Mouse (Mus musculus) midbrain, embryonic 11.5 days (tissue): ENCODE results near the gene Olfr159. TPM values are rescaled to one million over a fixed set of nuclear protein-coding genes. Genes with fewer than 3 reads are reported as not detected.

Experiments used
- ATAC-seq: fragments of 200-750 bp; cut with Nextera tagmentation; 2 replicates; pipeline ENCODE4 v1.8.0; 2017; ENCODE audit warnings: moderate TSS enrichment, moderate library complexity; ENCODE audit not compliant: low FRiP score
- DNase-seq: peaks from one replicate; pipeline ENCODE4 v3.0.0; 2015; ENCODE audit warnings: low spot score; ENCODE audit errors: missing footprints
- H3K27ac ChIP-seq: fragments of 300-500 bp; sonication (generic); 2 replicates; pipeline ENCODE4 v1.5.1; 2014; ENCODE audit warnings: low read depth, low read length
- H3K27me3 ChIP-seq: fragments of 300-500 bp; sonication (generic); 2 replicates; pipeline ENCODE4 v1.6.1; 2014; ENCODE audit warnings: mild to moderate bottlenecking, low read length, moderate library complexity, mixed read lengths; ENCODE audit not compliant: control insufficient read depth, insufficient read depth
- H3K36me3 ChIP-seq: fragments of 300-500 bp; sonication (generic); 2 replicates; pipeline ENCODE4 v1.6.1; 2014; ENCODE audit warnings: mild to moderate bottlenecking, low read length, moderate library complexity, mixed read lengths; ENCODE audit not compliant: control insufficient read depth, insufficient read depth
- H3K4me1 ChIP-seq: fragments of 300-500 bp; sonication (generic); 2 replicates; pipeline ENCODE4 v1.6.1; 2014; ENCODE audit warnings: low read length; ENCODE audit not compliant: control insufficient read depth, insufficient read depth
- H3K4me2 ChIP-seq: fragments of 300-500 bp; sonication (generic); 2 replicates; pipeline ENCODE4 v1.6.1; 2014; ENCODE audit warnings: mild to moderate bottlenecking, moderate library complexity
- H3K4me3 ChIP-seq: fragments of 300-500 bp; sonication (generic); 2 replicates; pipeline ENCODE4 v1.5.1; 2014; ENCODE audit warnings: low read depth, low read length
- H3K9ac ChIP-seq: fragments of 300-500 bp; sonication (generic); 2 replicates; pipeline ENCODE4 v1.6.1; 2014; ENCODE audit warnings: low read length
- H3K9me3 ChIP-seq: fragments of 300-500 bp; sonication (generic); 2 replicates; pipeline ENCODE4 v1.6.1; 2016; ENCODE audit warnings: low read length; ENCODE audit not compliant: control insufficient read depth
- WGBS: fragments of 180-500 bp; shearing (Covaris S2); extraction: QIAGEN DNeasy Blood & Tissue Kit; methylation state at CpG from one replicate; pipeline ENCODE4 v1.1.7; 2014; 5-methylcytosine and 5-hydroxymethylcytosine counted together
- polyA plus RNA-seq: library from polyadenylated mRNA; unstranded; fragments of >200 nt; fragmentation: Nextera tagmentation; extraction: Ambion mirVana; gene quantifications from 2 replicates; pipeline ENCODE4 v1.2.1, GENCODE M21; 2014

The Olfr159 gene
- polyA plus RNA-seq, 1 experiment from 2014 or later, result not detected

DNA sequence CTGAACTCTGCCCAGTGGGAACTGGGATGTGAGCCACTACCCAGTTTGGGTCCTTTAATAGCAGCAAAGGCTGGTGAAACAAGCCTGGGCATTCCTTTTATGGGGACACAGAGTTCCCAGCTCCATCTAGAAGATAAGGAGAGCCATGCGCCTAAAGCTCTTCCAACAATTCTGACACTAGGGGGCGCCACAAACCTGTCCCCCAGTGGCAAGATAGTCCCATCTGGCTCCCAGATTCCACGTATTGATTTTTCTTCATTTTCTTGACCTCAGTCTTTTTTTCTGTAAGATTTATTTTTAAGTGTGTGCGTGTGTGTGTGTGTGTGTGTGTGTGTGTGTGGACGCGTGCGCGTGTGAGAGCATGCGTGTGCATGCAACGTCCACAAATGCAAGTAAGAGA is 10.3 kb downstream of the Olfr159 start:
- ATAC-seq, result no peak
- 71% methylated on average over 10 of the region's 10 CpGs for WGBS

DNA sequence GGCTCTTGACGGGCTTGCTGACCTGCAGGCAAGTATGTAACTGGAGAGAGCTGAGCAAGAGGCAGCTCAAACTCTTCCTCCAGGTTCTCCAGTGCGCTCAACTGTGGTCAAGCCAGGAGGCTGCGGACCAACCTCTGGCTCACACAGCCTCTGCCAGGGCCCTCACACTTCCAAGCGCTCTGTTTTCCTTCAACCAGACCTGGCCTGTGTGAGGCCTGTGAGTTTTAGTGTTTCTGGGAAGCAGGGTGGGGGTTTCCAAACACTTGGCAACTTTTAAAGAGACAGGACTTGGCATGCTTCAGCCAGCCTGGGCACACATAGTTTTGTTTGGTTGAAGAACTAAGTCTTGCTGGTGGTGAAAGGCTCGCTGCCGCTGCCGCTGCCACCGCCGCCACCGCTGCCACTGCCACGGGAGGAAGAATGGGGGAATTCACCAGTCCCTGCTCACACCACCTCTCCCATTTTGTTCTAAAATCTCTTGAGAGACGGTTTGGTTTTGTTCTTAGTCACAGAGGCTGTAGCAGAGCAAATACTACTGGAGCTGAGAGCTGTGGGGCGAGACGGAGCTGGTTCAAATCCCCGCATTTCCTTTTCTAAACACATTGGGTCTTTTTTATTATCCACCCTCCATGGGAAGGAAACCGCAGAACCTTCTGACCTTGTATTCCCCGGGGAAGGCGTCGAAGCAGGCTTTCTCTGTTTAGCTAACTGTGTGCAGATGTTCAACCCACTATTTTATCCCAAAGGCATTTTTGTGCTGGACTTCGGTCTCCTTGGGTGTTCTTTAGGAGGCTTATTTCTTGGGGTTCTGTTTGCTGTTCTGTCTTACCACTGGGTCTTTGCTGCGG is 11.0 kb downstream of the Olfr159 start:
- no peak overlapping the region for H3K9ac ChIP-seq
- DNase-seq, result peak; percentile 78
- no peak overlapping the region for H3K4me2 ChIP-seq
- no peaks in the 10 kb centered on the region for H3K36me3 ChIP-seq
- WGBS, result 78% methylated on average over 21 of the region's 21 CpGs
- no peak overlapping the region for H3K27ac ChIP-seq
- no peaks in the 10 kb centered on the region for H3K4me1 ChIP-seq
- ATAC-seq, result no peak
- H3K27me3 ChIP-seq, result no peaks in the 10 kb centered on the region
- no peak overlapping the region for H3K4me3 ChIP-seq
- H3K9me3 ChIP-seq, result no peaks in the 10 kb centered on the region

More for the DNA sequence above, 10.3 kb downstream of the Olfr159 start:
- Histone ChIP-seq H3K27me3 (no peaks in the 10 kb centered on the region), H3K27ac (no peak overlapping the region), H3K9me3 (no peaks in the 10 kb centered on the region), H3K4me2 (no peak overlapping the region), H3K9ac (no peak overlapping the region), H3K36me3 (no peaks in the 10 kb centered on the region), H3K4me1 (no peaks in the 10 kb centered on the region), H3K4me3 (no peak overlapping the region)
- DNase-seq, result peak; percentile 82

DNA sequence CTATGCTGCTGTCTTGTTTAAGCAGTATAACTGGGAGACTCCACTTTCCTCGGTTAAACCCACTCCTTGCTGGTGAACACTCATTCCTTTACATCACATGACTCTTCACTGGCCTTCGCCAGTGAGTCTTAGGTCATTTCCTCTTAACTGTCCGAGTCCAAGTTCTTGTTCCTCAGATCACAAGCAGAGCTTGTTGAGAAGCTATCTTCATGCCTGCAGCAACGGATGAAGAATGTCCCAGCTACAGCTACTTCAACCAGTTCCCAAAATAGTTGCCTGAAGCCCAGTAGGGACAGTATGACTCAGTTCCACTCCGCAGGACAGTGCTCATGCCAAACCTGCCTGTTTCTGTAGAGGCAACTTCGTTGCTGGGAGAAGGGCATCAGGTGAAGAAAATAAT is 13.6 kb downstream of the Olfr159 start:
- peak; percentile 26 for DNase-seq
- no peak overlapping the region for H3K9ac ChIP-seq
- H3K4me3 ChIP-seq, result no peak overlapping the region
- no peaks in the 10 kb centered on the region for H3K4me1 ChIP-seq
- no peaks in the 10 kb centered on the region for H3K27me3 ChIP-seq
- ATAC-seq, result no peak
- no peaks in the 10 kb centered on the region for H3K9me3 ChIP-seq
- no peak overlapping the region for H3K4me2 ChIP-seq
- H3K36me3 ChIP-seq, result no peaks in the 10 kb centered on the region
- H3K27ac ChIP-seq, result no peak overlapping the region
- WGBS, result 89% methylated on average over 6 of the region's 6 CpGs

DNA sequence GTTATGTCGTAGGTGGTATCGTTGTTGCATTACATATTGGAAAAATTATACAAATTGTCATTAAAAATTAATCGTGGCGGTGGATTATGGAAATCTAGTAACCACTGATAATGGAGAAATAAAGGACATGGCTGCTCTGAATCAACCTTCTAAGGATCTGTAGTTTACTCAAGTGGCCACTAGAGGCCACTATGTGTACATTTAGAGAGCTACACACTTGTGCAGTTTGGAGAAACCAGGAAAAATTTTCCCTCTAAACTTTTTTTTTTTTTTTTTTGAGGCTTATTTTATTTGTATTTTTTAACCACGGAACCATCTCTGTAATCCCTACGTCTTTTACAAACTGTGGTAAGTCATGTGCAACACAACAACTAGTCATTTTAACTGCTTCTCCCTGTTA is 25.6 kb downstream of the Olfr159 start:
- no peak overlapping the region for H3K9ac ChIP-seq
- peak; percentile 88 for DNase-seq

DNA sequence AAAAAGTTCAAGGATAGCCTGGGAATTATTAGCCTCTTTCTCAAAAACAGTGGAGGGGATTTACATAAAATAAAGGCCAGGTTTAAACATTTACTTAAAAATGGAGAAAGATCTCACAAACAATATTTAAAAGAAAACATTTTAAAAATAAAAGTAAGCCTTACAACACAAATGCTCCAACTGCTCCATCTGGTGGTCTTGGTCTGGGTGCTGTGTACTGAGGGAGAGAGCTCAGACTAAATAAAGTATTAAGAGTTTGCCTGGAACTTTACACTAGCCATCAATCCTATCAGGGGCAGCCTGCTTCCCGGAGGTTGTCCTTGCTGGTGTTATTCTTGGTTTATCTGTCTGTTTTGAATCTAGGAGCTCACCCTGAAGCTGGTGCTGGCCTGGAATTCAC is 27.7 kb downstream of the Olfr159 start:
- Histone ChIP-seq H3K4me3 (no peak overlapping the region), H3K9ac (no peak overlapping the region), H3K27me3 (no peaks in the 10 kb centered on the region), H3K27ac (no peak overlapping the region), H3K4me1 (no peaks in the 10 kb centered on the region), H3K9me3 (no peaks in the 10 kb centered on the region), H3K4me2 (no peak overlapping the region), H3K36me3 (no peaks in the 10 kb centered on the region)
- ATAC-seq (no peak), DNase-seq (no peak)
- 56% methylated on average over 1 of the region's 1 CpGs for WGBS

More for the DNA sequence above, 25.6 kb downstream of the Olfr159 start:
- Histone ChIP-seq H3K4me1 (no peaks in the 10 kb centered on the region), H3K9me3 (no peaks in the 10 kb centered on the region), H3K4me2 (no peak overlapping the region), H3K27ac (no peak overlapping the region), H3K36me3 (no peaks in the 10 kb centered on the region), H3K4me3 (no peak overlapping the region), H3K27me3 (no peaks in the 10 kb centered on the region)
- 17% methylated on average over 6 of the region's 6 CpGs for WGBS
- no peak for ATAC-seq

DNA sequence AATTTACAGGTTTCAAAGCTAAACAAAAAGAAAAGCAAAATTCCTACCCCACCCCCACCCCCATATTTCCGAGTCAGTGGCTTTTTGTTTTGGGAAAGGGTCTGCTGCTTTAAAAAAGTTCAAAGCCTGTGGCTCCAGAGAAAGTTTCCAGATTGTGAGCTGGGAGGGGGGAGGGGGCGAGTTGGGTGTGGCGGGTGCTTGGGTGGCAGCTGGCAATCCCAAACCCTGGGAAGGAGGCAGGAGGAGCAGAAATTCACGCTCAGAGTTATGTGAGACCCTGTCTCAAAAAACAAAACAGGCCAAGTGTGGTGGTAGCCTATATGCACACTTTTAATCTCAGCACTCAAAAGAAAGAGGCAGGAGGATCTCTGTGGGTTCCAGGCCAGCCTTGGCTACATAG is 28.2 kb downstream of the Olfr159 start:
- Histone ChIP-seq H3K4me1 (no peaks in the 10 kb centered on the region), H3K27me3 (no peaks in the 10 kb centered on the region), H3K9ac (no peak overlapping the region), H3K9me3 (no peaks in the 10 kb centered on the region), H3K4me2 (no peak overlapping the region), H3K36me3 (no peaks in the 10 kb centered on the region), H3K4me3 (no peak overlapping the region), H3K27ac (no peak overlapping the region)
- 36% methylated on average over 4 of the region's 4 CpGs for WGBS
- no peak for ATAC-seq
- peak; percentile 69 for DNase-seq

DNA sequence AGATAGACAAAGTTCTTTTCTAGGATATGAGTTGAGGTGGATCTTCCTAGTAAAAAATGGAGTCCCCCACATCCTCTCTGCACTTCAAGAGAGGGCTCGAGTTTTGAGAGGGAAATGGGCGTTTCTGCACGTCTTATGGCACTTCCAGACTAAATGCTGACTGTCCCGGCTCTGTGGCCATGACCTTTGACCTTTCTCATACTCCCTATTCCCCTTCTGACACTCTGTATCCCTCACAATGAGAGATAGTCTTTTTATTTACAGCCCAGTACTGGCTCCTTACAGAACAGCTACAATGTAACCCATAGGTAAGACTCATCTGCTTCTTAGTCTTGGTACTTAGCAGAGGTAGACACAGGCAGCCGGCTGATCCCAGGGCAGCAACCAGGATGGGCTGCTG is 29.3 kb downstream of the Olfr159 start:
- 72% methylated on average over 5 of the region's 5 CpGs for WGBS
- Histone ChIP-seq H3K9ac (no peak overlapping the region), H3K4me2 (no peak overlapping the region), H3K4me3 (no peak overlapping the region), H3K4me1 (no peaks in the 10 kb centered on the region), H3K9me3 (no peaks in the 10 kb centered on the region), H3K27ac (no peak overlapping the region), H3K27me3 (no peaks in the 10 kb centered on the region), H3K36me3 (no peaks in the 10 kb centered on the region)
- peak; percentile 60 for DNase-seq
- no peak for ATAC-seq

DNA sequence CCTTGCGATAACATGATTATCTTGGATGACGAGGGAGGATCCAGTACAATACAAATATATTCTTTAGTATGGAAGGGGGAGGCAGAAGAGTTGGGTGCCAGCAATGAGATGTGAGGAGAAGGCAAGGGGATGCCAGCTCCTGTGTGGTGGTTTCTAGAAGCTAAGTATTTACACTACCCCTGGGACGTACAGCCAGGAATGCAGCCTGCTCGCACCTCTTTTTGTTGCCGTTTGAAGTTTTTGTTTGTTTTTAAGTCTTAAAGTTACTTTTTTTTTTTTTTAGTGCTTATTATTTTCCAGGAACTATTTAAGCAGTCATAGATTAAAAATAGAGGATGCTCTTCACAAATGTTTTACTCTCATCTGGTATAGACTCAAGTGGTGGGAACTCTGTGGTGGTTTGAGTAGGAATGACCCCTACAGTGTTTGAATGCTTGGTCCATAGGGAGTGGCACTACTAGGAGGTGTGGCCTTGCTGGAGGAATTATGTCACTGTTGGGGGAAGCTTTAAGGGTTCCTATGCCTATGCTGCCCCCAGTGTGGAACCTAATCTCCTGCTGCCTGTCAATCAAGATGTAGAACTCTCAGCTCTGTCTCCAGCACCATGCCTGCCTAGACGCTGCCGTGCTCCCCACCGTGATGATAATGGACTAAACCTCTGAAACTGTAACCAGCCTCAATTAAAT is 31.7 kb downstream of the Olfr159 start:
- no peaks in the 10 kb centered on the region for H3K9me3 ChIP-seq
- WGBS, result 80% methylated on average over 8 of the region's 8 CpGs
- no peak for DNase-seq

DNA sequence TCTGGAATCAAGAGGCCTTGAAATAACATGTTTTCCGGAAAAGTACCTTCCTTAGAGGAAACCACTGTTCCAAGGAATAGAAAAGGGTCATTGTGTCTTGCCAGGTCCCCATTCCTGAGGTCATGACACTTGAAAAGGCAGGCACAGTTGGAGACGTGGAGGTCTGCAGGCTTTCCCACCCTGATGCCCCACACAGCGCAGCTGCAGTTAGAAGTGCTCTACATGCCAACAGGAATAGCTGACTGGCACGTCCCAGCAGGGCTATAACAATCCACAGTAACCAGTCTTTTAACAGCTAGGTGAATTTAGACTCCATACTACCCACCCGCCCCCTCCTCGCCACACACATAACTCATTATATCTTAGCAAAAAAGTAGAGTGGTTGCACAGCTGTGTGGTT is 33.7 kb downstream of the Olfr159 start:
- Histone ChIP-seq H3K9ac (no peak overlapping the region), H3K27me3 (no peaks in the 10 kb centered on the region), H3K4me3 (no peak overlapping the region), H3K9me3 (no peaks in the 10 kb centered on the region), H3K4me1 (no peaks in the 10 kb centered on the region), H3K27ac (no peak overlapping the region), H3K36me3 (no peaks in the 10 kb centered on the region), H3K4me2 (no peak overlapping the region)
- WGBS, result 65% methylated on average over 6 of the region's 6 CpGs
- no peak for DNase-seq
- ATAC-seq, result no peak

More for the DNA sequence above, 31.7 kb downstream of the Olfr159 start:
- Histone ChIP-seq H3K36me3 (no peaks in the 10 kb centered on the region), H3K4me1 (no peaks in the 10 kb centered on the region), H3K27me3 (no peaks in the 10 kb centered on the region), H3K4me3 (no peak overlapping the region), H3K9ac (no peak overlapping the region), H3K4me2 (no peak overlapping the region), H3K27ac (no peak overlapping the region)
- ATAC-seq, result no peak
